8 mouse cellular contexts compared by ENCODE assay signal in genomic region chr5:101020784-101021183, GRCm38 (mm10).
DNase-seq lines count a peak whose midpoint lies in the region; ATAC-seq and TF ChIP-seq lines count a peak whose summit lies in the region.
"Had no signal": no experiment of that assay in that cellular context is flagged by ENCODE, and none has a peak within 500 bp of the region (broad histone marks: within the 10 kb centered on the region; RNA-seq: fewer than 3 reads in every experiment).

No protein-coding gene starts in this region.

- DNase-seq in adrenal gland, adult 18-20 months (ENCODE audit: low spot score in 2 of 2) = peak; percentile 37 to 50
- peak; percentile 87 to 91 for DNase-seq in cerebellum, postnatal 14 days
- DNase-seq in frontal cortex, postnatal 25 days (ENCODE audit: low spot score in 2 of 2) = peak; percentile 80
- peak; percentile 92 for DNase-seq in hindbrain, postnatal 0 days (ENCODE audit: low spot score)
- DNase-seq in left cerebral cortex, adult 2 months (ENCODE audit: extremely low spot score in 1 of 2, low spot score in 2 of 2) = peak; percentile 76 to 84

- H3K9me3 ChIP-seq in hindbrain, postnatal 0 days (ENCODE audit: low read length) = no peaks in the 10 kb centered on the region
- no peaks in the 10 kb centered on the region for H3K9me3 ChIP-seq in midbrain, embryonic 12.5 days
- H3K9me3 ChIP-seq in stomach, embryonic 14.5 days (ENCODE audit: control insufficient read depth, low read depth, low read length) = no peaks in the 10 kb centered on the region

- no peak overlapping the region for H3K9ac ChIP-seq in hindbrain, postnatal 0 days (replicated peaks; ENCODE audit: low read length)
- H3K9ac ChIP-seq in midbrain, embryonic 12.5 days (replicated peaks) = no peak overlapping the region
- H3K9ac ChIP-seq in stomach, embryonic 14.5 days (replicated peaks; ENCODE audit: low read depth, low read length) = no peak overlapping the region

- no peaks in the 10 kb centered on the region for H3K36me3 ChIP-seq in hindbrain, postnatal 0 days (ENCODE audit: insufficient read depth, low read length)
- no peaks in the 10 kb centered on the region for H3K36me3 ChIP-seq in midbrain, embryonic 12.5 days
- H3K36me3 ChIP-seq in stomach, embryonic 14.5 days (ENCODE audit: control insufficient read depth, insufficient read depth, low read length) = no peaks in the 10 kb centered on the region

- WGBS in hindbrain, postnatal 0 days = 6% methylated on average over 11 of the region's 11 CpGs
- 9% methylated on average over 11 of the region's 11 CpGs for WGBS in midbrain, embryonic 12.5 days
- 7% methylated on average over 11 of the region's 11 CpGs for WGBS in stomach, embryonic 14.5 days

- 0 out of 2 replicates have a peak, but pooled peaks cover 17% of the 10 kb centered on the region for H3K27me3 ChIP-seq in hindbrain, postnatal 0 days (ENCODE audit: insufficient read depth, low read length)
- peaks cover 42% of the 10 kb centered on the region for H3K27me3 ChIP-seq in midbrain, embryonic 12.5 days
- no peaks in the 10 kb centered on the region for H3K27me3 ChIP-seq in stomach, embryonic 14.5 days (ENCODE audit: control insufficient read depth, insufficient read depth, low read length)

- H3K4me3 ChIP-seq in hindbrain, postnatal 0 days (ENCODE audit: low read length) = no peak overlapping the region
- H3K4me3 ChIP-seq in left cerebral cortex, adult 2 months = no peak overlapping the region
- no peak overlapping the region for H3K4me3 ChIP-seq in midbrain, embryonic 12.5 days
- H3K4me3 ChIP-seq in stomach, embryonic 14.5 days (ENCODE audit: low read depth, low read length) = no peak overlapping the region

- H3K27ac ChIP-seq in hindbrain, postnatal 0 days = no peak overlapping the region
- H3K27ac ChIP-seq in left cerebral cortex, adult 2 months = no peak overlapping the region
- no peak overlapping the region for H3K27ac ChIP-seq in midbrain, embryonic 12.5 days (replicated peaks)
- H3K27ac ChIP-seq in stomach, embryonic 14.5 days (ENCODE audit: low read length) = no peak overlapping the region
- H3K27ac ChIP-seq: macrophage had no signal

- peak; percentile 98 for TF ChIP-seq CTCF in hindbrain, postnatal 0 days (IDR thresholded peaks at IDR 0.05; ENCODE audit: low read depth)
- TF ChIP-seq CTCF in left cerebral cortex, adult 2 months (IDR thresholded peaks at IDR 0.05) = peak; percentile 92

- no peaks in the 10 kb centered on the region for H3K4me1 ChIP-seq in hindbrain, postnatal 0 days (ENCODE audit: insufficient read depth, low read length)
- H3K4me1 ChIP-seq in midbrain, embryonic 12.5 days = peaks cover 6% of the 10 kb centered on the region
- no peaks in the 10 kb centered on the region for H3K4me1 ChIP-seq in stomach, embryonic 14.5 days (ENCODE audit: control insufficient read depth, insufficient read depth, low read length)

- peak; percentile 90 for ATAC-seq in hindbrain, postnatal 0 days
- peak; percentile 66; the same call in 1 of the 2 replicates for ATAC-seq in midbrain, embryonic 12.5 days (ENCODE audit: low FRiP score, low read depth)
- ATAC-seq in stomach, embryonic 14.5 days (ENCODE audit: insufficient number of reproducible peaks, insufficient read depth, low FRiP score, low read depth) = peak; percentile 65; the same call in 1 of the 2 replicates

- intact Hi-C loops in left cerebral cortex, adult 2 months (cut with DNase I) = loop anchor here (2.0 kb wide), 2 partner anchors 268 to 648 kb away; no protein-coding TSS in a partner anchor

- H3K4me2 ChIP-seq in hindbrain, postnatal 0 days (ENCODE audit: low read depth, low read length) = 0 out of 2 replicates have a peak overlapping the region, but pooled peaks have one; percentile 16
- peak overlapping the region; percentile 9; the same call in 1 of the 2 replicates for H3K4me2 ChIP-seq in midbrain, embryonic 12.5 days (replicated peaks)
- 0 out of 2 replicates have a peak overlapping the region, but pooled peaks have one; percentile 6 for H3K4me2 ChIP-seq in stomach, embryonic 14.5 days (replicated peaks; ENCODE audit: low read depth, low read length)
